ENCODE assay signal across 18 mouse cellular contexts in the genomic region with DNA sequence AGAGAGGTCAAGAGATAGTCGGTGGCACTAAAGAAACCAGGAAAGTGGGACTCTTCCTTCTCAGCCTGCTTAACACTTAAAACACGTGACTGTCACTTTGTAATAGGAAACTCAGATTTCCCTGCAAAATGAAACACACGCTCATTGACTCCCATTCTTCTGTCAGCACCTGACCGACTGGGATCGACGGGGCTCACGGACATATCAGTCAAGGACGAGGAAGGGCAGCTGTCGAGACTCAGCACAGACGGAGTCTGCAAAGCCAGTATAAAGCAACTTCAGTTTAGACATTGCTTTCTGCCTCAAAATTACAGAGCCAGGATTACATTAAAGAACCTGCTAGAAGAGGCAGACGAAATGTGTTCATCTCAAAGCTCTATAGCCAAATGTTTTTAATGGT. TPM values are rescaled to one million over a fixed set of nuclear protein-coding genes. Genes with fewer than 3 reads are reported as not detected.
"Had no signal": no experiment of that assay in that cellular context is flagged by ENCODE, and none has a peak within 500 bp of the region (broad histone marks: within the 10 kb centered on the region; RNA-seq: fewer than 3 reads in every experiment).

No protein-coding gene starts in this region.

- H3K4me3 ChIP-seq: lung, embryonic 15.5 days; megakaryocyte, embryonic 14.5 days; midbrain, embryonic 15.5 days; neural tube, embryonic 12.5 days; stomach, embryonic 15.5 days had no signal

- H3K27ac ChIP-seq: lung, embryonic 15.5 days; macrophage; midbrain, embryonic 15.5 days; neural tube, embryonic 12.5 days; stomach, embryonic 15.5 days; stomach, postnatal 0 days had no signal

- DNase-seq: liver, postnatal 0 days; lung, adult 2 months; lung, postnatal 14 days; lung, postnatal 36 days; right cerebral cortex, postnatal 14 days; thymus, adult 2 months; thymus, postnatal 25 days; thymus, postnatal 4 days had no signal

RNA-seq across cellular contexts. Expression of gene Gm8994, which starts 41.2 kb away (rescaled TPM):
- total RNA-seq: megakaryocyte progenitor cell, adult 5-6 weeks; monocyte, adult 5-6 weeks; neutrophil, adult 5-6 weeks had no signal
